Mouse (Mus musculus): ENCODE results near the gene Lmna. TPM values are rescaled to one million over a fixed set of nuclear protein-coding genes. Genes with fewer than 3 reads are reported as not detected.
A peak's percentile ranks its signal among the peaks of the same experiment; 100 is the strongest.

Gene Lmna
- polyA plus RNA-seq, 1 experiment from 2014 or later = 55.7 TPM

DNA sequence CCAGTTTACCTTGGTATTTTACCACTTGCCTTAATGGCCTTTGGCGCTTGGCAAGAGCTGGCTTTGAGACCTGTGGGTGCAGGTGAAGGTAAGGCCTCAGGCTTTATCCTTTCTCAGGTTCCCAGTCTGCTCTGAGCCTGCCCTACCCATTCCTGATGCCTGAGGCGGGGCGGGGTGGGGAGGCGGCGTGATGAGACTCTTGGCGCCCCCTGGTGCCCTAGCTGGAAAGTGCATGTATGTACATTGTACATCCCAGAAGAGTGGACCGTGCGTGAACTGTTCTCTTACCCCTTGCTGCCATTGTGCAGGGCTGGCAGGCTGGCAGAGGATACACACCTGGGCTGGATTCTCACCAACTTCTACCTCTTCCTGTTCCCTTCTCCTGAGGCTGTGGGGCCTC, 32.0 kb downstream of the Lmna start:
- no peak overlapping the region for H3K4me2 ChIP-seq (replicated peaks; ENCODE audit: low read depth, low read length)
- H3K36me3 ChIP-seq (ENCODE audit: control insufficient read depth, insufficient read depth, low read length) = no peaks in the 10 kb centered on the region
- H3K9ac ChIP-seq (ENCODE audit: low read depth, low read length) = no peak overlapping the region
- no peaks in the 10 kb centered on the region for H3K4me1 ChIP-seq (ENCODE audit: control insufficient read depth, insufficient read depth, low read length)
- peak; percentile 92 for ATAC-seq (ENCODE audit: low FRiP score, low TSS enrichment)
- no peak overlapping the region for H3K4me3 ChIP-seq (ENCODE audit: low read length)
- H3K9me3 ChIP-seq (ENCODE audit: control insufficient read depth, low read length) = no peaks in the 10 kb centered on the region
- H3K27ac ChIP-seq (ENCODE audit: low read depth, low read length) = no peak overlapping the region
- H3K27me3 ChIP-seq (ENCODE audit: control insufficient read depth, insufficient read depth, low read length) = 0 out of 2 replicates have a peak, but pooled peaks cover 4% of the 10 kb centered on the region
- 4% methylated on average over 8 of the region's 8 CpGs for WGBS

DNA sequence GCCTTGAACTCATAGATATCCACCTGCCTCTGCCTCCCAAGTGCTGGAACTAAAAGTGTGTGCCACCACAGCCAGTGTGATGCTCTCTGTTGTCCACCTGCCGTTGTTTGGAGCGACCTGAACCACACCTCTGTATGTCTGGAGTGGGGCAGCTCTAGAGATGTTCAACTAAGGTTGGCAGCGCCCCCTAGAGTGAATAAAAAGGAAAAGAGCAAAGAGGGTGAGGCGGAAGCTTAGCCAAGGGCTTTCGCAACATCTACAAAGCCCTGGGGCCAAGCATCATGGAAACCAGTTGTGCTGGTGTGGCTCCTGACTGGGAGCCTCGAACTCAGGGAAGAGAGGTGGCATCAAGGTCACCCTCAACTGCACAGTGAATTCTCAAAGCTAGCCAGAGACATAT, 33.4 kb downstream of the Lmna start:
- no peak overlapping the region for H3K9ac ChIP-seq (ENCODE audit: low read depth, low read length)
- H3K9me3 ChIP-seq (ENCODE audit: control insufficient read depth, low read length) = no peaks in the 10 kb centered on the region
- ATAC-seq (ENCODE audit: low FRiP score, low TSS enrichment) = no peak
- 67% methylated on average over 6 of the region's 6 CpGs for WGBS
- no peak overlapping the region for H3K27ac ChIP-seq (ENCODE audit: low read depth, low read length)
- no peak overlapping the region for H3K4me2 ChIP-seq (replicated peaks; ENCODE audit: low read depth, low read length)
- no peaks in the 10 kb centered on the region for H3K36me3 ChIP-seq (ENCODE audit: control insufficient read depth, insufficient read depth, low read length)
- H3K4me1 ChIP-seq (ENCODE audit: control insufficient read depth, insufficient read depth, low read length) = no peaks in the 10 kb centered on the region
- H3K4me3 ChIP-seq (ENCODE audit: low read length) = no peak overlapping the region
- 0 out of 2 replicates have a peak, but pooled peaks cover 2% of the 10 kb centered on the region for H3K27me3 ChIP-seq (ENCODE audit: control insufficient read depth, insufficient read depth, low read length)

DNA sequence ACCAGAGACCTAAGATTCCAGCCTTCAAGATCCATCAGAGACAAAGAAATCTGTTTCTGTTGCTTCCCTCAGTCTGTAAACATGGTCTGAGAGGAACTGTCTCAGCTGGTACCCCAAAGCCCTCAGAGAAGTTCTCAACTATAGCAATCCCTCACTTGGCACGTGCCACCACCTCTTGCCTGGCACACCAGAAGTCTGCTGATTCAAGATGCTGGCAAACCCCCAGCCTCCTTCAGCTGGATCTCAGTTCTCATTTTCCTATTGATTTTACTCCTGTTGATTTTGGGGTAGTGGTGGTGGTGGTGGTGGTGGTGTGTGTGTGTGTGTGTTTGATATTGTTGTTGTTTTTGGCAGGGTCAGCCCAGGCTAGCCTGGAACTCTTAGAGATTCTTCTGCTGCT, 36.2 kb downstream of the Lmna start:
- 90% methylated on average over 1 of the region's 1 CpGs for WGBS

DNA sequence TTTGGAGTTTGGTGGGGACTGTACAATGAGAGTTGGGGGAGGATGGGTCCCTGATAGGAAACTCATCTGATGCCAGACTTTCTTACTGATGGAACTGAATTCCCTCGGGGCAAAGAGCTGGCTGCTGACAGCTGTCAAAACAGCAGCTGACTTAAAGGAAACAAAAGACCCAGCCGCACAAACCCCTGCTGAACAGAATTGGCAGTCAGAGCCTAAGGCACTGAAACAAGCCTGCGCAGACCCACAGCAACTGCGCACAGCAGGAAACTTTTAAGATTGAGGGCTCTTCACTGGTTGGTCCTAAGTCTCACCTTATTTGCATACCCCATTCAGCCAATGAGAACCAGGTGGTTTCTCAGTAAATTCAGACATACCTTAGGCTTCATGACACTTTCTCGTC, 36.7 kb downstream of the Lmna start:
- WGBS = 37% methylated on average over 5 of the region's 5 CpGs
- no peak overlapping the region for H3K27ac ChIP-seq (ENCODE audit: low read depth, low read length)

More for the DNA sequence above, 36.2 kb downstream of the Lmna start:
- Histone ChIP-seq H3K4me1 (ENCODE audit: control insufficient read depth, insufficient read depth, low read length) (no peaks in the 10 kb centered on the region), H3K36me3 (ENCODE audit: control insufficient read depth, insufficient read depth, low read length) (no peaks in the 10 kb centered on the region), H3K27me3 (ENCODE audit: control insufficient read depth, insufficient read depth, low read length) (no peaks in the 10 kb centered on the region), H3K9me3 (ENCODE audit: control insufficient read depth, low read length) (no peaks in the 10 kb centered on the region), H3K4me2 (replicated peaks; ENCODE audit: low read depth, low read length) (no peak overlapping the region), H3K4me3 (ENCODE audit: low read length) (no peak overlapping the region), H3K27ac (ENCODE audit: low read depth, low read length) (no peak overlapping the region), H3K9ac (ENCODE audit: low read depth, low read length) (no peak overlapping the region)
- ATAC-seq (ENCODE audit: low FRiP score, low TSS enrichment) = no peak

DNA sequence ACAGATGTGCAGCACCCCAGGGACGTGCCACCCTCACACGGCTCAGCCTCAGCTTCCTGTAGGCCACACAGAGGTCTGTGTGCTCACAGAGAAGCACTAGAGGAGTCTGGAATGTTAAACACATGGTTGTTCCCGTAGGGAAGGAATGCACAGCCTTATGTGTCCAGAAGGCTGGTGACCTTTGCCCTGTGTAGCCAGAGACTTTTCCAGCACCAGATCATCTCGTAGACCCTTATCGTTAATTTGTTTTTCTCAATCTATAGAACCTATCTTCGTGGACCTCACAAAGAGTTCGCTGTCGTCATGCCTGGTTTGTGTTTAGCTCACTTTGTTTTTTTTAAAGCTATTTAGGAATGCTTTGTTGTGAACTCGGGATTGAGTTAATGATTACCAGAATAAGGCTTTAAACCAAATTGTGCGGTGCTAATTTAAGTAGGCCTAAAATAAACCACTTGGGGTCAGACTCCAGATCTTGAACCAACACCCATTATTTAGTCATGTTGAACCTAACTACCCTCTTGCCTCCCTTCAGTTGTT, 38.7 kb downstream of the Lmna start:
- Histone ChIP-seq H3K4me1 (ENCODE audit: control insufficient read depth, insufficient read depth, low read length) (0 out of 2 replicates have a peak, but pooled peaks cover 2% of the 10 kb centered on the region), H3K4me3 (ENCODE audit: low read length) (no peak overlapping the region), H3K9me3 (ENCODE audit: control insufficient read depth, low read length) (no peaks in the 10 kb centered on the region), H3K4me2 (replicated peaks; ENCODE audit: low read depth, low read length) (no peak overlapping the region), H3K9ac (ENCODE audit: low read depth, low read length) (no peak overlapping the region), H3K27ac (ENCODE audit: low read depth, low read length) (peak overlapping the region; percentile 53), H3K27me3 (ENCODE audit: control insufficient read depth, insufficient read depth, low read length) (no peaks in the 10 kb centered on the region), H3K36me3 (ENCODE audit: control insufficient read depth, insufficient read depth, low read length) (no peaks in the 10 kb centered on the region)
- 53% methylated on average over 10 of the region's 10 CpGs for WGBS
- peak; percentile 68 for ATAC-seq (ENCODE audit: low FRiP score, low TSS enrichment)

More for the DNA sequence above, 36.7 kb downstream of the Lmna start:
- no peak for ATAC-seq (ENCODE audit: low FRiP score, low TSS enrichment)
- Histone ChIP-seq H3K36me3 (ENCODE audit: control insufficient read depth, insufficient read depth, low read length) (no peaks in the 10 kb centered on the region), H3K27me3 (ENCODE audit: control insufficient read depth, insufficient read depth, low read length) (no peaks in the 10 kb centered on the region), H3K4me2 (replicated peaks; ENCODE audit: low read depth, low read length) (no peak overlapping the region), H3K4me1 (ENCODE audit: control insufficient read depth, insufficient read depth, low read length) (no peaks in the 10 kb centered on the region), H3K4me3 (ENCODE audit: low read length) (no peak overlapping the region), H3K9me3 (ENCODE audit: control insufficient read depth, low read length) (no peaks in the 10 kb centered on the region), H3K9ac (ENCODE audit: low read depth, low read length) (no peak overlapping the region)

DNA sequence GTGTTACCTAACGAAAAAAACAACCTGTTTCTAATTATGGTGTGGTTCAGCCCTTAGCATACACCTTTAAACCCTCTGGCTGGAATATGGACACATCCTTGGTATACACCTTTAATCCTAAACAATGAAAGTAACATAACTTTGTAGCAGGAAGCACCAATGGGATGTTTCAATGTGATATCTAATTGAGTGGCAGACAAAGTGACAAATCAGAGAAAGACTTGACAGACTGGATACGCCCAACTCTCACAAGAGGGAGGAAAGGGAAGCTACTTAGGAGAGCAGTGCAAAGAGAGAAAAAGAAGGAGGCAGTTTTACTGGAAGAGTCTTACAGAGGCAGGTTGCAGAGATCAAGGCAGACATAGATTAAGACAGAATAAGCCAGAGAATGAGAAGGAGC, 40.3 kb downstream of the Lmna start:
- ATAC-seq (ENCODE audit: low FRiP score, low TSS enrichment) = no peak
- 92% methylated on average over 2 of the region's 2 CpGs for WGBS
- H3K27ac ChIP-seq (ENCODE audit: low read depth, low read length) = no peak overlapping the region
- no peak overlapping the region for H3K9ac ChIP-seq (ENCODE audit: low read depth, low read length)
- 0 out of 2 replicates have a peak, but pooled peaks cover 2% of the 10 kb centered on the region for H3K4me1 ChIP-seq (ENCODE audit: control insufficient read depth, insufficient read depth, low read length)
- H3K36me3 ChIP-seq (ENCODE audit: control insufficient read depth, insufficient read depth, low read length) = no peaks in the 10 kb centered on the region
- H3K27me3 ChIP-seq (ENCODE audit: control insufficient read depth, insufficient read depth, low read length) = no peaks in the 10 kb centered on the region
- no peaks in the 10 kb centered on the region for H3K9me3 ChIP-seq (ENCODE audit: control insufficient read depth, low read length)
- H3K4me3 ChIP-seq (ENCODE audit: low read length) = no peak overlapping the region
- no peak overlapping the region for H3K4me2 ChIP-seq (replicated peaks; ENCODE audit: low read depth, low read length)

DNA sequence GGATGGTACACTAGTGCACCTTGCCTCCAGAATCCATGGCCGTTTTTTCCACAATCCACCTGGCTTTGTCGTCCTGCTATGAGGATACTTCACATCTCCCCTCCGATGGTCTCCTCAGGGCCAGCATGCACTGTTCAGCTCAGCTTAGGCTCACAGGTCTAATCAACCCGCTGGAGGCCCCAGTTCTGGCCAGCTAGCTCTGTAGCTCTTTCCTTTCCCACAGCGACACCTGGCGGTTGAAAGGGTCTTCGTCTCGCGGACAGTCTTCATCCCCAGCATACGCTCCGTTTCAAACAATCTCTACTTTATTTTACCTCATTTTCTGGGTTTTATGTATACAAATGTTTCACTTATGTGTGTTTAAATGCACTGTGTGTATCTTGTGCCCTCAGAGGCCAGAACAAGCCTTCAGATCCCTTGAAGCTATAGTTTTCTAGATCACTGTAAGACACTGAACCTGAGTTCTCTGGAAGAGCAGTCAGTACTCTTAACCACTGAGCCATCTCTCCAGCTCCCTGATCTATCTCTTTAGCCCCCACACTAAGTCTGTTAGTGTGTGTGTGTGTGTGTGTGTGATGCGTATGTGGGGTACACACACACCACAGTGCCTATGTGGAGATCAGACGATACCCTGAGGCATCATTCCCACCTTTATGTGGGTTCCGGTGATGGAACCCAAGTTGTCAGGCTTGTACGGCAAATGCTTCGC, 42.5 kb downstream of the Lmna start:
- no peaks in the 10 kb centered on the region for H3K36me3 ChIP-seq (ENCODE audit: control insufficient read depth, insufficient read depth, low read length)
- H3K27me3 ChIP-seq (ENCODE audit: control insufficient read depth, insufficient read depth, low read length) = no peaks in the 10 kb centered on the region
- no peak overlapping the region for H3K4me3 ChIP-seq (ENCODE audit: low read length)
- H3K9me3 ChIP-seq (ENCODE audit: control insufficient read depth, low read length) = no peaks in the 10 kb centered on the region
- 29% methylated on average over 16 of the region's 16 CpGs for WGBS
- 0 out of 2 replicates have a peak, but pooled peaks cover 2% of the 10 kb centered on the region for H3K4me1 ChIP-seq (ENCODE audit: control insufficient read depth, insufficient read depth, low read length)
- no peak overlapping the region for H3K4me2 ChIP-seq (replicated peaks; ENCODE audit: low read depth, low read length)
- ATAC-seq (ENCODE audit: low FRiP score, low TSS enrichment) = peak; percentile 87
- no peak overlapping the region for H3K27ac ChIP-seq (ENCODE audit: low read depth, low read length)
- no peak overlapping the region for H3K9ac ChIP-seq (ENCODE audit: low read depth, low read length)

DNA sequence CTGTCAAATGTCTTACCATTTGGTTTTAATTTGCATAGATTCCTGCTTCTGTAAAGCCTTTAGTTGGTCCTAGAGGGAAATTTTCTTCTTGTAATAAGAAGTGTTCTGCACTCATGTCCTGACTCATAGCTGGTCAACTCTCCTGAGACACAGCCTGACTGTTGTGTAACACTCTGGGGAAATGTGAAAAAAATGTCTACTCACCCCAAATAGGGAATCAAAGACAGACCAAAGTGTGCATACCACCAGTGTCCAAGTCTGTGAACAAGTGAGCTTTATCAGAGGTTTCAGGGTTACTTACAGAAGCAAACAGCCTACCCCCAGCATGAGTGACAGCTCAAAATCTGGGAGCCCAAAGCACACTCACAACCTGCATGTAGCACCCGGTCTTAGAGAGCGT, 44.6 kb downstream of the Lmna start:
- no peak overlapping the region for H3K4me2 ChIP-seq (replicated peaks; ENCODE audit: low read depth, low read length)
- H3K27me3 ChIP-seq (ENCODE audit: control insufficient read depth, insufficient read depth, low read length) = no peaks in the 10 kb centered on the region
- no peak overlapping the region for H3K4me3 ChIP-seq (ENCODE audit: low read length)
- H3K9ac ChIP-seq (ENCODE audit: low read depth, low read length) = no peak overlapping the region
- no peaks in the 10 kb centered on the region for H3K36me3 ChIP-seq (ENCODE audit: control insufficient read depth, insufficient read depth, low read length)
- 0 out of 2 replicates have a peak, but pooled peaks cover 2% of the 10 kb centered on the region for H3K4me1 ChIP-seq (ENCODE audit: control insufficient read depth, insufficient read depth, low read length)
- WGBS = 94% methylated on average over 2 of the region's 2 CpGs
- no peaks in the 10 kb centered on the region for H3K9me3 ChIP-seq (ENCODE audit: control insufficient read depth, low read length)
- H3K27ac ChIP-seq (ENCODE audit: low read depth, low read length) = no peak overlapping the region
- ATAC-seq (ENCODE audit: low FRiP score, low TSS enrichment) = no peak

DNA sequence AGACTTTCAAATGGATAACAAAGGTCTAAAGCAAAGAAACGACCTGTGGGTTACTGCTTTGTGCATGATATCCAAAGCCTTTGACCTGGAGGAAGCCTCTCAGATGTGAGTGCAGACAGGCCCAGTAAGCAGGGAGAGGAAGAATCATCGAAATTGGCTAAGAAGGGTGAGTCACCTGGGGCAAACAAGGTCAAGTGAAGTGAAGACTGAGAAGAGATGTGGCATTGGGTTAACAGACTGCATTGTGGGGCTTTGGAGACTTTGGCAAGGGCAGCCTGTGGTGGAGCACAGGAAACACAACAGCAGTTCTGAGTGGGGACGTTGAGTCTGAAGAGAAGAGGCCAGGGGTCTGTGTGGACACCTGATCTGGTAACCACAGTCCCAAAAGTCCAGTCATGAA, 45.3 kb downstream of the Lmna start:
- Histone ChIP-seq H3K4me3 (ENCODE audit: low read length) (no peak overlapping the region), H3K27ac (ENCODE audit: low read depth, low read length) (no peak overlapping the region), H3K4me2 (replicated peaks; ENCODE audit: low read depth, low read length) (no peak overlapping the region), H3K4me1 (ENCODE audit: control insufficient read depth, insufficient read depth, low read length) (0 out of 2 replicates have a peak, but pooled peaks cover 2% of the 10 kb centered on the region), H3K9me3 (ENCODE audit: control insufficient read depth, low read length) (no peaks in the 10 kb centered on the region), H3K36me3 (ENCODE audit: control insufficient read depth, insufficient read depth, low read length) (no peaks in the 10 kb centered on the region), H3K9ac (ENCODE audit: low read depth, low read length) (no peak overlapping the region), H3K27me3 (ENCODE audit: control insufficient read depth, insufficient read depth, low read length) (no peaks in the 10 kb centered on the region)
- ATAC-seq (ENCODE audit: low FRiP score, low TSS enrichment) = no peak
- 54% methylated on average over 3 of the region's 3 CpGs for WGBS
